Mouse (Mus musculus) heart, adult 2 months (tissue): ENCODE measurements at regions not wholly inside any gene's neighbourhood (a gene's known extent, or its start where the extent isn't known, plus 50 kb on each side); places are given as distances from the start of the nearest gene placed in this dataset.

Experiments
- DNase-seq, 2 experiments: peaks; one replicate each; pipeline ENCODE4 v3.0.0; 2021
- H3K27ac ChIP-seq: fragments of 200-600 bp; 2 replicates; pipeline ENCODE4 v1.8.1; 2022
- H3K27me3 ChIP-seq: fragments of 200-500 bp; 2 replicates; pipeline ENCODE4 v1.6.1; 2012; ENCODE audit warnings: mild to moderate bottlenecking, low read length, inconsistent platforms, mixed read lengths; ENCODE audit not compliant: control insufficient read depth, insufficient read depth
- H3K36me3 ChIP-seq: fragments of 200-500 bp; 2 replicates; pipeline ENCODE4 v1.6.1; 2012; ENCODE audit warnings: low read length, inconsistent platforms; ENCODE audit not compliant: control insufficient read depth, insufficient read depth
- H3K4me1 ChIP-seq: fragments of 200-500 bp; 2 replicates; pipeline ENCODE4 v1.6.1; 2011; ENCODE audit warnings: low read length; ENCODE audit not compliant: control insufficient read depth, insufficient read depth
- H3K4me3 ChIP-seq: fragments of 200-600 bp; 2 replicates; pipeline ENCODE4 v1.8.1; 2022
- H3K79me2 ChIP-seq: fragments of 200-500 bp; replicated peaks from 2 replicates; pipeline ENCODE4 v1.6.1; 2012; ENCODE audit warnings: mild to moderate bottlenecking, inconsistent platforms, low read length, moderate library complexity, mixed read lengths; ENCODE audit not compliant: control insufficient read depth, insufficient read depth
- H3K9ac ChIP-seq: fragments of 200-500 bp; 2 replicates; pipeline ENCODE4 v1.6.1; 2012; ENCODE audit warnings: low read depth, mild to moderate bottlenecking, control low read depth, inconsistent platforms, low read length, mixed read lengths
- CTCF ChIP-seq: fragments of 200-600 bp; IDR thresholded peaks from 2 replicates; pipeline ENCODE4 v1.8.1; 2022; ENCODE audit warnings: antibody characterized with exemption, mild to moderate bottlenecking, moderate library complexity
- EP300 ChIP-seq: fragments of 200-500 bp; IDR thresholded peaks from 2 replicates; pipeline ENCODE4 v1.6.1; 2011; ENCODE audit warnings: low read depth, low read length, control low read depth; ENCODE audit not compliant: insufficient read depth
- POLR2A ChIP-seq: fragments of 200-500 bp; IDR thresholded peaks from 2 replicates; pipeline ENCODE4 v1.6.1; 2011; ENCODE audit warnings: mild to moderate bottlenecking, low read depth, low read length, control low read depth; ENCODE audit not compliant: insufficient read depth
- WGBS: fragments of 180-500 bp; shearing (Covaris S2); methylation state at CpG from one replicate; pipeline ENCODE4 v1.1.7; 2018; 5-methylcytosine and 5-hydroxymethylcytosine counted together
- intact Hi-C: fragments of 180-260 bp; cut with DNase I; formaldehyde crosslinking; loops from one replicate; pipeline ENCODE4 v1.15.1; 2025

GRCm38 (mm10) chr6:117505431-117505830 lies 335.5 kb upstream of the Zfp637 start:
- H3K27ac ChIP-seq, result no peak overlapping the region
- DNase-seq, result no peak
- no peaks in the 10 kb centered on the region for H3K27me3 ChIP-seq
- no peaks in the 10 kb centered on the region for H3K79me2 ChIP-seq
- 0 out of 2 replicates have a peak, but pooled peaks cover 1% of the 10 kb centered on the region for H3K4me1 ChIP-seq
- TF ChIP-seq EP300 (no peak), CTCF (no peak), POLR2A (no peak)
- H3K4me3 ChIP-seq, result no peak overlapping the region
- no peak overlapping the region for H3K9ac ChIP-seq
- no peaks in the 10 kb centered on the region for H3K36me3 ChIP-seq
- WGBS, result 43% methylated on average over 3 of the region's 3 CpGs
- intact Hi-C loops, result no loop called here

GRCm38 (mm10) chr6:117506619-117507018 lies 334.4 kb upstream of the Zfp637 start:
- no peak overlapping the region for H3K27ac ChIP-seq
- no peaks in the 10 kb centered on the region for H3K79me2 ChIP-seq
- no peak overlapping the region for H3K4me3 ChIP-seq
- 0 out of 2 replicates have a peak, but pooled peaks cover 1% of the 10 kb centered on the region for H3K4me1 ChIP-seq
- TF ChIP-seq EP300, result no peak
- TF ChIP-seq POLR2A, result no peak
- no peak for TF ChIP-seq CTCF
- no peak overlapping the region for H3K9ac ChIP-seq
- no peak for DNase-seq
- no peaks in the 10 kb centered on the region for H3K27me3 ChIP-seq
- intact Hi-C loops, result no loop called here
- 93% methylated on average over 7 of the region's 7 CpGs for WGBS
- H3K36me3 ChIP-seq, result no peaks in the 10 kb centered on the region

GRCm38 (mm10) chr6:117508860-117509259 lies 332.1 kb upstream of the Zfp637 start:
- no peak overlapping the region for H3K27ac ChIP-seq
- WGBS, result 89% methylated on average over 6 of the region's 6 CpGs
- no peak for DNase-seq
- TF ChIP-seq EP300, result no peak
- TF ChIP-seq POLR2A, result no peak
- no peak for TF ChIP-seq CTCF
- H3K4me3 ChIP-seq, result no peak overlapping the region
- no peaks in the 10 kb centered on the region for H3K36me3 ChIP-seq
- intact Hi-C loops, result no loop called here
- no peaks in the 10 kb centered on the region for H3K27me3 ChIP-seq
- no peak overlapping the region for H3K9ac ChIP-seq
- H3K79me2 ChIP-seq, result no peaks in the 10 kb centered on the region
- H3K4me1 ChIP-seq, result 0 out of 2 replicates have a peak, but pooled peaks cover 1% of the 10 kb centered on the region

GRCm38 (mm10) chr6:117510026-117510425 lies 331.0 kb upstream of the Zfp637 start:
- 90% methylated on average over 4 of the region's 4 CpGs for WGBS
- Histone ChIP-seq H3K4me3 (no peak overlapping the region), H3K9ac (no peak overlapping the region), H3K36me3 (no peaks in the 10 kb centered on the region), H3K4me1 (0 out of 2 replicates have a peak, but pooled peaks cover 1% of the 10 kb centered on the region), H3K27me3 (no peaks in the 10 kb centered on the region), H3K27ac (no peak overlapping the region), H3K79me2 (no peaks in the 10 kb centered on the region)
- no peak for DNase-seq
- TF ChIP-seq POLR2A (no peak), CTCF (no peak), EP300 (no peak)
- intact Hi-C loops, result no loop called here

GRCm38 (mm10) chr6:117514831-117515230 lies 326.1 kb upstream of the Zfp637 start:
- H3K27me3 ChIP-seq, result no peaks in the 10 kb centered on the region
- no peak for DNase-seq
- no peak overlapping the region for H3K9ac ChIP-seq
- H3K79me2 ChIP-seq, result no peaks in the 10 kb centered on the region
- TF ChIP-seq EP300, result no peak
- TF ChIP-seq CTCF, result no peak
- no peak for TF ChIP-seq POLR2A
- intact Hi-C loops, result no loop called here
- no peaks in the 10 kb centered on the region for H3K36me3 ChIP-seq
- WGBS, result 81% methylated on average over 5 of the region's 5 CpGs
- H3K4me3 ChIP-seq, result no peak overlapping the region
- H3K4me1 ChIP-seq, result no peaks in the 10 kb centered on the region
- no peak overlapping the region for H3K27ac ChIP-seq

- 78% methylated on average over 7 of the region's 7 CpGs for WGBS
These were observed 324.1 kb upstream of the Zfp637 start for GRCm38 (mm10) chr6:117516906-117517305.

More at GRCm38 (mm10) chr6:117516906-117517305, 324.1 kb upstream of the Zfp637 start:
- DNase-seq, result no peak
- no peaks in the 10 kb centered on the region for H3K27me3 ChIP-seq
- TF ChIP-seq CTCF, result no peak
- no peak for TF ChIP-seq EP300
- TF ChIP-seq POLR2A, result no peak
- no peaks in the 10 kb centered on the region for H3K79me2 ChIP-seq
- intact Hi-C loops, result no loop called here
- no peak overlapping the region for H3K9ac ChIP-seq
- no peak overlapping the region for H3K27ac ChIP-seq
- H3K36me3 ChIP-seq, result no peaks in the 10 kb centered on the region
- H3K4me1 ChIP-seq, result no peaks in the 10 kb centered on the region
- H3K4me3 ChIP-seq, result no peak overlapping the region
